Mouse (Mus musculus) olfactory bulb, adult 2 months (tissue): Measurements from ENCODE around the gene Slc25a11.

ENCODE experiments used
- CTCF ChIP-seq: fragments of 200-500 bp; IDR thresholded peaks from 2 replicates; pipeline ENCODE4 v1.5.1; 2012; ENCODE audit warnings: low read depth, mild to moderate bottlenecking, low read length, moderate library complexity; ENCODE audit not compliant: insufficient read depth
- POLR2A ChIP-seq: fragments of 200-500 bp; IDR thresholded peaks from 2 replicates; pipeline ENCODE4 v1.6.1; 2012; ENCODE audit warnings: mild to moderate bottlenecking, low read depth, low read length, moderate library complexity; ENCODE audit not compliant: insufficient read depth

GRCm38 (mm10) chr11:70623053-70623742, 24.1 kb downstream of the Slc25a11 start:
- no peak for TF ChIP-seq POLR2A
- no peak for TF ChIP-seq CTCF
